Mouse (Mus musculus) induced T-regulatory cell, adult 2 months (primary cell): Measurements from ENCODE around the gene Slc38a9.

Experiments
- DNase-seq: peaks from one replicate; pipeline ENCODE4 v3.0.0-alpha.2; 2012; ENCODE audit warnings: low read depth

The Slc38a9 gene

DNA sequence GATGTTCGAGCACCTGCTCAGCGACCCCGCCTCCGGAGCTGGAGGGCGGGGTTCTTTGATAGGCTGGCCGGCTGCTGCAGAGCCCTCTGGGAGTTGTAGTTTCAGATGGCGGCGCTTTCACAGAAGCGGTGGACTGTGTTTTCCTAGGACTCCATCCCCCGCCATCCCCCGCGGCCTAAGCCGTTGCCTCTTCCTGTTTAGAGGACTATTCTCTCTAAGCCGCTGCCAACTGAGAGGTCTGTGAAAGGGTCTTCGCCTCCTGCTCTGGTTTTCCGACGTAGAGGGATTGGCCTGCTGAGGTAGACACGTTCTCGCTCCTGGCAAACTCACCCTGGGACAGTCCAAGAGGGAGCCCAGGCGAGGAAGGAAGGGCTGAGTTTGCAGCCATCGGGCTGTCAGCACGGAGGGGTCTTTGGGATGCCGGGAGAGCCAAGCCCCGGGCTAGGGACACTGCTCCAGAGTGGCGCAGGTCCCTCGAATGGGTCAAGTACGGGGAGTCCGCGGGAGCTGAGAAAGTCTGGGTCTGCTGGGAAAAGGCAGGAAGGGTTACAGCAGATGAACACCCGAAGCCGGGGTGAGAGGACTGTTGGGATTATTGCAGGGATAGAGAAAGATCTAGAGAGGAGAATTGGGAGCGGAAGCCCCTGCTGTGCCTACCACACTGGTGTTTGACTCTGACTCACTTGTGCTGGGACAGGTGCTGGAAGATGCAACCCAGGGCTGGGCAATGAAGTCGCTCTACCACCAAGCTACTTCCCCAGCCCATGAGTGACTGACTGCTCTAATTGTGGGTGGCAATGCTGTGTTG is at the start of gene Slc38a9:
Gene Slc38a9 (plus strand): TSS at position 178 of the 808 bp plus-strand sequence.
- peak; percentile 94 for DNase-seq

- DNase-seq = no peak
These were observed 39.0 kb upstream of the Slc38a9 start for GRCm38 (mm10) chr13:112621592-112621991.

GRCm38 (mm10) chr13:112623656-112624055 is 36.9 kb upstream of the Slc38a9 start:
- no peak for DNase-seq

- no peak for DNase-seq
These were observed 35.9 kb upstream of the Slc38a9 start for GRCm38 (mm10) chr13:112624622-112625021.

- no peak for DNase-seq
These were observed 35.0 kb upstream of the Slc38a9 start for GRCm38 (mm10) chr13:112625566-112625965.

DNA sequence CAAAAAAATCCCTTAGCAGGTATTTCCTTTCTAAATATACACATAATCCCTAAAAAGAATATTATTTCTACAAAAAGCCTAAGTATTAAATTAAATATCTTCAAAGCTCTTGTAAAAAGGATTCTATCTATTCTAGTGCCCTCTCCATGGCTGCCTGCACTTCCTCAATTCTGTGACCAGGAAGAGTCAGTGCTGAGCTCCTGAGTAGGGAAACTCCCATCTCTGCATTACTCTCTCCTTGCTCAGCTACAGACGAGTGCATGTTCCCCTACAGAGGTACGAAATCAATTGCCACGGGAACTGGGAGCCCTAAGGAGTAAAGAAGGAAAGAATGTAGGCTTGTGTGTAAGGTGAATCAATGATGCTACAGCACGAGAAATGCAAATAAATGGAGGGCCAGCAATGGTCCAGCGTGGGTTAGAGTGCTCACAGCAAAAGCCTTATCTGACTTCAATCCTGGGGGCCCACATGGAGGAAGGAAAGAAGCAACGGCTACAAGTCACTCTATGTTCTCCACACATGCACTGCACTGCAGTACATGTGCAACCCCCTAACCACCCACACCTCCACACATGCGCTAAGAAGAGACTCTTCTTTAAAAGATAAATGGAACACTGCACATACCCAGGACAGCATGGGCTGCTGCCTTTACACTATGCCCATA is 25.2 kb upstream of the Slc38a9 start:
- no peak for DNase-seq

DNA sequence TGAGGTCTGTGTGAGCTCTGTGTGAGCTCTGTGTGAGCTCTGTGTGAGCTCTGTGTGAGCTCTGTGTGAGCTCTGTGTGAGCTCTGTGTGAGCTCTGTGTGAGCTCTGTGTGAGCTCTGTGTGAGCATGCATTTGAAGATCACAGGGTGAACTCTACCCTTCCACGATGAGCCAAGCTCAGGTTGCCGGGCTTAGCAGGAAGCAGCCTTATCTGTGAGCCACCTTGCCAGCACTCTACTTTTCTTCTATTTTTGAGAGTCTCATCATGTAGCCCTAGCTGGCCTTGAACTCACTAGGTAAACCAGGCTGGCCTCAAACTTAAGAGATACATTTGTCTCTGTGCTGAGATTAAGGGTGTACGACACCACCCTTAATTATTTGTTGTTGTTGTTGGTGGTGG is 24.1 kb upstream of the Slc38a9 start:
- no peak for DNase-seq

DNA sequence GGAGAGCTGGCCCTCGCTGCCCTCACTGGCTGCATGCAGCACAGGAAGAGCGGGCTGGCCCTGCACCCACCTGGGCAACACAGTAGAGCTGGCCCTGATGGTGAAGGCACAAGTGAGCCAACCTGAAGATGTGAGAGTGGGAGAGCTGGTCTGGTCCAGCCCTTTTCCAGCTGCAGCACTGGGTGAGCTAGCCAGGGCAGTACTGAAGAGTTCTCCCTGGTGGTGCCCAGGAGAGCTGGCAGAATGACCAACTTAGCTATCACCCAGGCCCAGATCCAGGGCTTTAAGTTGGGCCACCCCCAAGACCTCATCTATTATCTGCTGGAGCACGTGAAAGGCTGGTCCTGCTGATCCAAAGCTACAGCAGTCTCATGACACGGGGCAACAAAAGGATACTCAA is 21.4 kb upstream of the Slc38a9 start:
- DNase-seq = no peak

GRCm38 (mm10) chr13:112642897-112643296 is 17.7 kb upstream of the Slc38a9 start:
- DNase-seq = no peak

DNA sequence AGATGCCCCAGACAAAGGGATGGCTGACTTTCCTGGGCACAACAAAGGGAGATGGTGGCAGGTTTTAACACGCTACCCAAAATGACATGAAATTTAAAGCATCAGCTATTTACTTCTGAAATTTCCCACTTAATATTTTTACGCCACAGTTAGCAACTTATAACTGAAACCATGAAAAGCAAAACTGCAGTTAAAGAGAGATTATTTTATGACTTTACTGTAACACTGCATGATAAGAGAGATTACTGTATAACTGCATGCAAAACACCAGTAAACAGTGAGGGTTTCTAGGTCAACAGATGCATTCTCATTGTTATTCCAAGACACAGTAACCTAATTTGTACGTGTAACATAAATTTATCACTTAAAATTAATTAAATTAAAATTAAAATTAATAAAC is 15.6 kb upstream of the Slc38a9 start:
- no peak for DNase-seq

- no peak for DNase-seq
These were observed 14.9 kb upstream of the Slc38a9 start for GRCm38 (mm10) chr13:112645529-112646186.

DNA sequence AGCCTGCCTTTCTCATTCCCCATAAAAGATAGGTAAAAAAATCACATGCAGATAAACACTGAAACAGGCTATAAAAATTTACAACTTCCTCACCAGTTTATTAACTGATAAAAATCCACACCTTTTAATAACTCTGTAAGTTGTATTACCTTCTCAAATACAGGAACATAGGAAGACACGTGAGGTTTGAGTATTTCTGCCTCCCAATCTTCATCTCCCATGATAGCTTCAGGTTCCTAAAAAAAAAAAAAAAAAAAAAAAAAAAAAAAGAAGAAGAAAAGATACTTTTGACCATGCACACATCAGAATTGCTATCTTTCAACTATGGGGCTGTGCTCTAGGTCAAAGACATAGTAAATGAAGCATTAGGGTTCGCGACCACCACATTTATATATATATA is 9.4 kb upstream of the Slc38a9 start:
- DNase-seq = no peak

- no peak for DNase-seq
These were observed 8.3 kb upstream of the Slc38a9 start, which contains the start of gene Ddx4 for GRCm38 (mm10) chr13:112652205-112652604. Gene Ddx4, minus strand, starts transcription at chr13:112652475.

DNA sequence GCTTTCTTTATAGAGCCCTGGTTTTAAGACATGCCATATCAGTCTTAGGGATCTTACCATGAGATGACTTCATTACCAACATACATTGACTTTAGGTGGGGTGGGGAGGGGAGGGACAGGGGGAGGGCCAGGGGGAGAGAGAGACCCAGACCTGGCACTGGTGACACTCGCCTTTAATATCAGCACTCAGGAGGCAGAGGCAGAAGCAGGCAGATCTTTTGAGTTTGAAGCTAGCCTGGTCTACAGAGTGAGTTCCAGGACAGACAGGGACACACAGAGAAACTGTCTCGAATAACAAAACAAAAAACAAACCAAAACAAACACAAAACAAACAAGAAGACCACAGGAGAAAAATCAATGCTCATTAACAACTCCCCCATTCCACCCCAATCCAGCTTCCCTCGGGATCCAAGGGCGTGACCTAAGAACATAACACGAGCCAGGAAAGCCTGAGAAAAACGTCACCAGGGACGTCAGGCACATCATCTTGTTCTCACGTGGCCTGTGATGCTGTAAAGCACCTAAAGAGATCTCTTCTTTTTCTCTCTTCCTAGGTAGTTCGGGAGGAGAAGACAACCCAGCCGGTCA is 471 bp upstream of the Slc38a9 start:
- DNase-seq = no peak

GRCm38 (mm10) chr13:112661687-112662086 is 1.1 kb downstream of the Slc38a9 start:
- DNase-seq = no peak

GRCm38 (mm10) chr13:112666433-112667024 is 6.0 kb downstream of the Slc38a9 start:
- DNase-seq = no peak

DNA sequence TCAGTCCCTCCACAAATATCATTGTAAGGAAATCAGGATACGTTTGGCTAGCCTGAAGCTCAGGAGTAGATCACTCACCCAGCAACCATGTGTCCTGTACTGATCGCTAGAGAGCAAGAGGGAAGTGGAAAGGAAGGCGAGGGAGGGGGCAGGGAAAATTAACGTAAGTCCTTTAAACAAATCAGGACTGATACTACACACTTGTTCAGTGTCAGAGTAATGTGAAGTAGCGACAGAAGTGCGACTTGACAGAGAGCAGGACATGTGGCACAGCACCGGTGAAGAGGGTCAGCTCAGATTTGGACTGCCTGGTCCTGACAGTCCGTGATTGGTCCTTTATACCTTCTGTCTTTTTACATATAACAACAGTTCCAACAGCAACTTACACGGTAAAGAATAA is 6.7 kb downstream of the Slc38a9 start:
- no peak for DNase-seq

GRCm38 (mm10) chr13:112671708-112672107 is 11.2 kb downstream of the Slc38a9 start:
- no peak for DNase-seq

DNA sequence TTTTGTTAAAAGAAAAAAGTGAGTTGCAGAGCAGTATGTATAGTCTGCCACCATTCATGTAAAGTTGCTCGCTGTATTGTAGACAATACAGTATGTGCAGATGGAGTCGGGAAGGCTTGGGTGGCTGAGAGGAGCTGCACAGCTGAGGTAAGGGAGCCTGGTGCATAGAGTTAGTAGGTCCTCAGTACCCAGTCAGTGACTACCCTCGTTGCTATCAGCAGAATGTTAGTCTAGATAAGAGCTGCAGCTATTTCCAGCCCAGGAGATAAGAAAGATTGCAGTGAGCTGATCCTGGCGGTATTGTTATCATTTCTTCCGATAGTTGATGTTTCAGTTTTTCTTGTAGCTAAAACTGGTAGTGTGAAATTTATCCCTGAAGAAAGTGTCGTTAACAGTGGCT is 12.2 kb downstream of the Slc38a9 start:
- DNase-seq = no peak

DNA sequence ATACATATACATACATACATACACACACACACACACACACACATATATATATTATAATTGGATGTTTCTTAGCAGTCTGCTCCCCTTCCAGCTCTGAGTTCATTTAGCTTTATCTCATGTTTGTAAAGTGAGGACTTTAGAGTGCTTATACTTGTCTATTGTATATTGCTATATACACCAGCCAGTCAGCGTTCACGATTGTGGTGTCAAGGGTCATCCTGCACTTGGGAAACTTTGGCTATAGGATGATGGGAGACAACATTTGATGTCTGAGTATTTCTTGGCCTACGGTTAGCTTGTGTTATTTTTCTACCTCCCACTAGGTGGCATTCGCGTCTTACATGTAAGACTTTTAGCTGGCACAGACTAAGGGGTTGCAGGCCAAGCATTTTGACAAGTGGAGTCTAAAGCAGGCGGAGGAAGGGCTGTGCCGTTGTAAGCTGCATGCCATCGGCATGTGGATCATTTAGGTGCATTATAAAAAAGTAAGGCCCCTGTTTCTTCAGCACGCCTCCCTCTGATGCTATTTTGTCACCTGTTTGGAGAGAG is 13.4 kb downstream of the Slc38a9 start:
- peak; percentile 80 for DNase-seq

DNA sequence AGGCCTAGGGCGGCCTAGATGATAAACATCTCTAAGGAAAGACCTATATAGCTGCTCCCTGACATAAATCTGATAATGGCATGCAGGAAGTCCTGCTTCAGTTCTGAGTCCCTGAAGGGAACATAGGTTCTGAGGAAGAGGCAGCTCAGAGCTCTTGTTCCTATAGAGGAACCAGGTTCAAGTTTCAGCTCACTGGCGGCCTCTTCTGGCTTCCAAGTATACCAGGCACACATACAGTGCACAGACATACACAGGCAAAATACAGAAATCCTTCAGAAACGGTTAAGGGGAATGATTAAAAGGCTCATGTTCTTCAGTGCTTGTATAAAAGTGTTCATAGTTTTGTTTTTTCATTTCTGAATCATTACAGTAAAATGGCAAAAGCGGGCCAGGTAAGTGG is 17.6 kb downstream of the Slc38a9 start:
- peak; percentile 29 for DNase-seq

DNA sequence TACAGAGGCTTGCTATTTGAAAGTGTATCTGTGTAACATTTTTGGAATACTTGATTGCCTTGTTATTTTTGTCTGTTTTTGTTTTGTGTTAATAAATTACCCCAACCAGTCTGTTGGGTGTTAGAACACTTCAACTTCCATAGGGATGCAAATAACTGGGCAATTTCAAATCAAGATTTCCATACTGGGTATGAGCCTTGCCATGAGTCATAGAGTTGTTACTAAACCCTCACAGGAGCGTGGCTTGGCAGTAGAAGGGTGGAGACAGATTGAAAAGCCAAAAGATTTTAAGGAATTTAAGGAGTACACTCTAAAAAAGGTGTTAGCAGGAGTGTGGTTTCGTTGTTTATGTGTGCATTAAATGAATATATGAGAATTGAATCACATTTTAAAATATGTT is 22.8 kb downstream of the Slc38a9 start:
- DNase-seq = no peak
